Comparison of ENCODE assay signal across 14 mouse cellular contexts in genomic region chr4:106318976-106319375, GRCm38 (mm10). TPM values are rescaled to one million over a fixed set of nuclear protein-coding genes. Genes with fewer than 3 reads are reported as not detected.
DNase-seq lines count a peak whose midpoint lies in the region; ATAC-seq and TF ChIP-seq lines count a peak whose summit lies in the region.
"Had no signal": no experiment of that assay in that cellular context is flagged by ENCODE, and none has a peak within 500 bp of the region (broad histone marks: within the 10 kb centered on the region; RNA-seq: fewer than 3 reads in every experiment).

No protein-coding gene starts in this region.

- no peak for TF ChIP-seq CTCF in lung, embryonic 14.5 days (IDR thresholded peaks at IDR 0.05; ENCODE audit: low read depth)

- H3K27ac ChIP-seq in embryonic facial prominence, embryonic 13.5 days = peak overlapping the region; percentile 12; the same call in 1 of the 2 replicates
- no peak overlapping the region for H3K27ac ChIP-seq in embryonic facial prominence, embryonic 10.5 days (replicated peaks)
- no peak overlapping the region for H3K27ac ChIP-seq in hindbrain, embryonic 15.5 days (replicated peaks)
- no peak overlapping the region for H3K27ac ChIP-seq in hindbrain, embryonic 12.5 days
- no peak overlapping the region for H3K27ac ChIP-seq in lung, embryonic 14.5 days (ENCODE audit: low read depth)
- H3K27ac ChIP-seq in liver, embryonic 13.5 days = peak overlapping the region; percentile 89; the same call in 1 of the 2 replicates
- H3K27ac ChIP-seq: lung, embryonic 15.5 days had no signal

- WGBS in embryonic facial prominence, embryonic 13.5 days = 77% methylated on average over 6 of the region's 6 CpGs
- WGBS in embryonic facial prominence, embryonic 10.5 days = 88% methylated on average over 6 of the region's 6 CpGs
- WGBS in hindbrain, embryonic 15.5 days = 92% methylated on average over 6 of the region's 6 CpGs
- 94% methylated on average over 6 of the region's 6 CpGs for WGBS in hindbrain, embryonic 12.5 days
- 82% methylated on average over 6 of the region's 6 CpGs for WGBS in lung, embryonic 14.5 days
- WGBS in liver, embryonic 13.5 days (ENCODE audit: insufficient replicate concordance) = 69% methylated on average over 6 of the region's 6 CpGs

- no peak overlapping the region for H3K4me3 ChIP-seq in embryonic facial prominence, embryonic 13.5 days
- no peak overlapping the region for H3K4me3 ChIP-seq in embryonic facial prominence, embryonic 10.5 days
- no peak overlapping the region for H3K4me3 ChIP-seq in hindbrain, embryonic 15.5 days
- H3K4me3 ChIP-seq in hindbrain, embryonic 12.5 days = no peak overlapping the region
- no peak overlapping the region for H3K4me3 ChIP-seq in lung, embryonic 14.5 days (ENCODE audit: low read depth, low read length)
- peak overlapping the region; percentile 91; the same call in 1 of the 2 replicates for H3K4me3 ChIP-seq in liver, embryonic 13.5 days (replicated peaks)
- H3K4me3 ChIP-seq: lung, embryonic 15.5 days had no signal

- H3K36me3 ChIP-seq in embryonic facial prominence, embryonic 13.5 days = no peaks in the 10 kb centered on the region
- peaks cover 7% of the 10 kb centered on the region; the same call in 1 of the 2 replicates for H3K36me3 ChIP-seq in embryonic facial prominence, embryonic 10.5 days (replicated peaks)
- H3K36me3 ChIP-seq in hindbrain, embryonic 15.5 days = no peaks in the 10 kb centered on the region
- no peaks in the 10 kb centered on the region for H3K36me3 ChIP-seq in hindbrain, embryonic 12.5 days
- H3K36me3 ChIP-seq in lung, embryonic 14.5 days (ENCODE audit: insufficient read depth) = no peaks in the 10 kb centered on the region
- no peaks in the 10 kb centered on the region for H3K36me3 ChIP-seq in liver, embryonic 13.5 days
- H3K36me3 ChIP-seq: lung, embryonic 15.5 days had no signal

- H3K27me3 ChIP-seq in embryonic facial prominence, embryonic 13.5 days = no peaks in the 10 kb centered on the region
- H3K27me3 ChIP-seq in embryonic facial prominence, embryonic 10.5 days (replicated peaks; ENCODE audit: low read depth, poor library complexity, severe bottlenecking) = no peaks in the 10 kb centered on the region
- H3K27me3 ChIP-seq in hindbrain, embryonic 15.5 days = no peaks in the 10 kb centered on the region
- no peaks in the 10 kb centered on the region for H3K27me3 ChIP-seq in hindbrain, embryonic 12.5 days
- H3K27me3 ChIP-seq in lung, embryonic 14.5 days (ENCODE audit: insufficient read depth, low read length) = no peaks in the 10 kb centered on the region
- H3K27me3 ChIP-seq in liver, embryonic 13.5 days = no peaks in the 10 kb centered on the region
- H3K27me3 ChIP-seq: lung, embryonic 15.5 days had no signal

- peaks cover 45% of the 10 kb centered on the region for H3K4me1 ChIP-seq in embryonic facial prominence, embryonic 13.5 days
- H3K4me1 ChIP-seq in embryonic facial prominence, embryonic 10.5 days = peaks cover 40% of the 10 kb centered on the region
- H3K4me1 ChIP-seq in hindbrain, embryonic 15.5 days (replicated peaks) = peaks cover 41% of the 10 kb centered on the region
- peaks cover 29% of the 10 kb centered on the region for H3K4me1 ChIP-seq in hindbrain, embryonic 12.5 days
- H3K4me1 ChIP-seq in lung, embryonic 14.5 days (ENCODE audit: insufficient read depth) = peaks cover 7% of the 10 kb centered on the region; the same call in 1 of the 2 replicates
- H3K4me1 ChIP-seq in liver, embryonic 13.5 days (replicated peaks) = peaks cover 72% of the 10 kb centered on the region

- no peak for ATAC-seq in embryonic facial prominence, embryonic 13.5 days (ENCODE audit: insufficient number of reproducible peaks, insufficient read depth, low FRiP score, low TSS enrichment, low read depth)
- ATAC-seq in hindbrain, embryonic 15.5 days (ENCODE audit: low FRiP score, low read depth) = no peak
- ATAC-seq in hindbrain, embryonic 12.5 days (ENCODE audit: low FRiP score) = no peak
- ATAC-seq in lung, embryonic 14.5 days (ENCODE audit: insufficient read depth) = no peak
- no peak for ATAC-seq in liver, embryonic 13.5 days (ENCODE audit: low read depth)

- H3K9ac ChIP-seq in embryonic facial prominence, embryonic 13.5 days = no peak overlapping the region
- no peak overlapping the region for H3K9ac ChIP-seq in hindbrain, embryonic 15.5 days
- H3K9ac ChIP-seq in hindbrain, embryonic 12.5 days = no peak overlapping the region
- H3K9ac ChIP-seq in lung, embryonic 14.5 days = 0 out of 2 replicates have a peak overlapping the region, but pooled peaks have one; percentile 16
- no peak overlapping the region for H3K9ac ChIP-seq in liver, embryonic 13.5 days
- H3K9ac ChIP-seq: lung, embryonic 15.5 days had no signal

- no peak for DNase-seq in embryonic facial prominence, embryonic 10.5 days (ENCODE audit: low spot score)
- no peak for DNase-seq in lung, embryonic 14.5 days
- DNase-seq in lung, postnatal 14 days = no peak
- no peak for DNase-seq in liver, embryonic 13.5 days
- DNase-seq in testis, postnatal 10 days (ENCODE audit: low spot score) = no peak
- DNase-seq: cerebellum, postnatal 10 days; embryo, embryonic 11 days; gastrocnemius, postnatal 25 days; kidney, adult 9 months; right cerebral cortex, postnatal 25 days had no signal

- H3K9me3 ChIP-seq in embryonic facial prominence, embryonic 13.5 days = no peaks in the 10 kb centered on the region
- H3K9me3 ChIP-seq in embryonic facial prominence, embryonic 10.5 days = no peaks in the 10 kb centered on the region
- no peaks in the 10 kb centered on the region for H3K9me3 ChIP-seq in hindbrain, embryonic 15.5 days
- no peaks in the 10 kb centered on the region for H3K9me3 ChIP-seq in hindbrain, embryonic 12.5 days (replicated peaks)
- no peaks in the 10 kb centered on the region for H3K9me3 ChIP-seq in lung, embryonic 14.5 days (ENCODE audit: low read depth, low read length)
- no peaks in the 10 kb centered on the region for H3K9me3 ChIP-seq in liver, embryonic 13.5 days (replicated peaks)
- H3K9me3 ChIP-seq: lung, embryonic 15.5 days had no signal

- H3K4me2 ChIP-seq in embryonic facial prominence, embryonic 13.5 days = peak overlapping the region; percentile 16
- peak overlapping the region; percentile 78 for H3K4me2 ChIP-seq in hindbrain, embryonic 15.5 days
- H3K4me2 ChIP-seq in hindbrain, embryonic 12.5 days (replicated peaks) = no peak overlapping the region
- no peak overlapping the region for H3K4me2 ChIP-seq in lung, embryonic 14.5 days
- peak overlapping the region; percentile 77 for H3K4me2 ChIP-seq in liver, embryonic 13.5 days
- H3K4me2 ChIP-seq: lung, embryonic 15.5 days had no signal

RNA-seq across cellular contexts. Expression of gene Usp24, which starts 3.0 kb away (rescaled TPM):
- polyA plus RNA-seq in embryonic facial prominence, embryonic 13.5 days (2015; fragmentation: Nextera tagmentation; extraction: Ambion mirVana) = 9.1 and 10.6 TPM in 2 replicates
- polyA plus RNA-seq in embryonic facial prominence, embryonic 10.5 days (2016; fragmentation: Nextera tagmentation; extraction: Ambion mirVana) = 7.3 and 7.8 TPM in 2 replicates
- 9.1 and 9.8 TPM in 2 replicates for polyA plus RNA-seq in hindbrain, embryonic 15.5 days (2015; fragmentation: Nextera tagmentation; extraction: Ambion mirVana)
- 10.8 and 12.7 TPM in 2 replicates for polyA plus RNA-seq in hindbrain, embryonic 12.5 days (2016; fragmentation: Nextera tagmentation; extraction: Ambion mirVana)
- 12.2 and 12.6 TPM in 2 replicates for polyA plus RNA-seq in lung, embryonic 14.5 days (2014; fragmentation: Nextera tagmentation; extraction: Ambion mirVana)
- polyA plus RNA-seq in liver, embryonic 13.5 days (2015; fragmentation: Nextera tagmentation; extraction: Ambion mirVana) = 5.8 and 6.5 TPM in 2 replicates

Comparison
In these comparisons a context has a peak if more than half of its experiments do, and no peak if none do; other contexts are left out.
1. H3K27ac ChIP-seq: peak in embryonic facial prominence, embryonic 13.5 days (single experiment) and liver, embryonic 13.5 days (single experiment); none in embryonic facial prominence, embryonic 10.5 days (single experiment), hindbrain, embryonic 15.5 days (single experiment), hindbrain, embryonic 12.5 days (single experiment) and lung, embryonic 14.5 days (single experiment).
2. H3K4me2 ChIP-seq: peak in embryonic facial prominence, embryonic 13.5 days (single experiment), hindbrain, embryonic 15.5 days (single experiment) and liver, embryonic 13.5 days (single experiment); none in hindbrain, embryonic 12.5 days (single experiment) and lung, embryonic 14.5 days (single experiment).